ENCODE assay signal across 7 mouse cellular contexts in the genomic region with DNA sequence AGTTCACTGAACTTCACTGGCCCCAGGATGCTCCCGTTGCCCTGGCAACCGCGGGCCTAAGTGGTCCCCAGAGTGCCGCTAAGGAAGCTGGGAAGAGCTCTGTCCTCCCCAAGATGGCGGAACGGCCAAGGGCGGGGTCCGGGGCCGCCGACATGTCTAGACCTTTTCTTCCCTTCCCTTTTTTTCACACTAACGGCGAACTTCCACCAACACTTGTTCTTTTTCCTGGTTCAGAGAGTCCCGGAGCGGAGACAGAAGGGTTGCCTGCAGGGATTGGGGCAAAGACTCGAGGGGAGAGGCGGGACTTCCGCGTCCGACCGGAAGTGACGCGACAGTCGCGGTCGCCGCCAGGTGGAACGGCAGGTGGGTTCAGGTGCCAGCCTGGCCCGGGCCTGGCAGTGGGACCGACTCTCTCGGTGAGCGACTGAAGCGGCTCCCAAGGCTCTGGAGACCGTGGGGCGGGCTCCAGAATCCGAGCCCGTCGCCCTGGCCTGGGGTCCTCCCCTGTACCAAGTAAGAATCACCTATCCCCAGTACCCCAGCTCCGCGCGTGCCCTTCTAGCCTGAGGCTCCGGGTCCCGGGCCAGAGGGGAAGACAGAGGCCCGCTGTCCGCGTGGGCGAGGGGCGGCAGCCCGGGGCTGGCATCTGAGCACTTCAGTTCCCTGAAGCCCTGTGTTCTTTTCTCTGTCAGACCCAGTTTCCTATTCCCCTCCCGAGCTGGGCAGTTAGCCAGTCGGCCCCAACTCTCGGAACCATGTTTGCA. TPM values are rescaled to one million over a fixed set of nuclear protein-coding genes. Genes with fewer than 3 reads are reported as not detected.
A peak's percentile ranks its signal among the peaks of the same experiment; 100 is the strongest.
DNase-seq lines count a peak whose midpoint lies in the region; ATAC-seq lines count a peak whose summit lies in the region.

A gene (plus strand): TSS at position 116 of the 764 bp plus-strand sequence.
A gene (plus strand): TSS at position 334 of the 764 bp plus-strand sequence.

- peak within 1 kb of the TSS; percentile 96 for H3K27ac ChIP-seq in embryonic facial prominence, embryonic 10.5 days (replicated peaks)
- peak within 1 kb of the TSS; percentile 93 for H3K27ac ChIP-seq in limb, embryonic 11.5 days (replicated peaks; ENCODE audit: low read depth, low read length)
- H3K27ac ChIP-seq in midbrain, embryonic 14.5 days (replicated peaks; ENCODE audit: low read depth, low read length), result peak within 1 kb of the TSS; percentile 98

- no peaks in the 10 kb centered on the region for H3K9me3 ChIP-seq in embryonic facial prominence, embryonic 10.5 days
- H3K9me3 ChIP-seq in limb, embryonic 11.5 days (ENCODE audit: control insufficient read depth, low read length), result no peaks in the 10 kb centered on the region
- H3K9me3 ChIP-seq in midbrain, embryonic 14.5 days (ENCODE audit: control insufficient read depth, low read length), result no peaks in the 10 kb centered on the region

- no peaks in the 10 kb centered on the region for H3K27me3 ChIP-seq in embryonic facial prominence, embryonic 10.5 days (replicated peaks; ENCODE audit: low read depth, poor library complexity, severe bottlenecking)
- no peaks in the 10 kb centered on the region for H3K27me3 ChIP-seq in limb, embryonic 11.5 days (ENCODE audit: control insufficient read depth, insufficient read depth, low read length)
- H3K27me3 ChIP-seq in midbrain, embryonic 14.5 days (ENCODE audit: control insufficient read depth, insufficient read depth, low read length), result no peaks in the 10 kb centered on the region

- peak; percentile 91 for DNase-seq in adrenal gland, postnatal 10 days
- peak; percentile 93 for DNase-seq in embryonic facial prominence, embryonic 10.5 days (ENCODE audit: low spot score)
- peak; percentile 99 for DNase-seq in heart, adult 11 months
- DNase-seq in kidney, adult 18-20 months, result peak; percentile 94
- peak; percentile 92 for DNase-seq in limb, embryonic 11.5 days (ENCODE audit: low spot score)
- DNase-seq in midbrain, embryonic 14.5 days, result peak; percentile 95
- DNase-seq in spleen, adult 18-20 months, result peak; percentile 82 to 86

- ATAC-seq in limb, embryonic 11.5 days (ENCODE audit: insufficient number of reproducible peaks, low FRiP score, low TSS enrichment, low read depth), result peak; percentile 83
- peak; percentile 91 for ATAC-seq in midbrain, embryonic 14.5 days (ENCODE audit: low FRiP score, low TSS enrichment)

- 2% methylated on average over 51 of the region's 51 CpGs for WGBS in embryonic facial prominence, embryonic 10.5 days
- WGBS in limb, embryonic 11.5 days, result 2% methylated on average over 51 of the region's 51 CpGs
- WGBS in midbrain, embryonic 14.5 days, result 1% methylated on average over 51 of the region's 51 CpGs

- H3K36me3 ChIP-seq in embryonic facial prominence, embryonic 10.5 days (replicated peaks), result peaks cover 31% of the 10 kb centered on the region
- no peaks in the 10 kb centered on the region for H3K36me3 ChIP-seq in limb, embryonic 11.5 days (ENCODE audit: control insufficient read depth, insufficient read depth, low read length)
- peaks cover 23% of the 10 kb centered on the region for H3K36me3 ChIP-seq in midbrain, embryonic 14.5 days (ENCODE audit: control insufficient read depth, insufficient read depth, low read length)

- peak within 1 kb of the TSS; percentile 82 for H3K9ac ChIP-seq in limb, embryonic 11.5 days (ENCODE audit: low read length)
- H3K9ac ChIP-seq in midbrain, embryonic 14.5 days (replicated peaks; ENCODE audit: low read length), result peak within 1 kb of the TSS; percentile 93

- peak within 1 kb of the TSS; percentile 82 for H3K4me3 ChIP-seq in embryonic facial prominence, embryonic 10.5 days
- peak within 1 kb of the TSS; percentile 94 for H3K4me3 ChIP-seq in limb, embryonic 11.5 days (ENCODE audit: low read depth, low read length)
- peak within 1 kb of the TSS; percentile 85 for H3K4me3 ChIP-seq in midbrain, embryonic 14.5 days (replicated peaks; ENCODE audit: low read depth, low read length)

- H3K4me2 ChIP-seq in limb, embryonic 11.5 days (ENCODE audit: low read depth, severe bottlenecking), result peak within 1 kb of the TSS; percentile 98
- peak within 1 kb of the TSS; percentile 97 for H3K4me2 ChIP-seq in midbrain, embryonic 14.5 days (ENCODE audit: low read length)

- peaks cover 30% of the 10 kb centered on the region for H3K4me1 ChIP-seq in embryonic facial prominence, embryonic 10.5 days
- H3K4me1 ChIP-seq in limb, embryonic 11.5 days (ENCODE audit: control insufficient read depth, insufficient read depth, low read length), result peaks cover 13% of the 10 kb centered on the region
- peaks cover 18% of the 10 kb centered on the region for H3K4me1 ChIP-seq in midbrain, embryonic 14.5 days (ENCODE audit: control insufficient read depth, insufficient read depth, low read length)

RNA-seq across cellular contexts. Expression of the first gene that starts in this region (rescaled TPM):
- 10 to 100 TPM; 18.9 to 28.4 TPM for total RNA-seq in adrenal gland, postnatal 10 days (2021)
- polyA plus RNA-seq in embryonic facial prominence, embryonic 10.5 days (2016; fragmentation: Nextera tagmentation; extraction: Ambion mirVana), result 45.6 and 50.1 TPM in 2 replicates
- polyA plus RNA-seq in limb, embryonic 11.5 days (2014; fragmentation: Nextera tagmentation; extraction: Ambion mirVana), result 23.6 and 25.0 TPM in 2 replicates
- polyA plus RNA-seq in midbrain, embryonic 14.5 days (2014; fragmentation: Nextera tagmentation; extraction: Ambion mirVana), result 47.7 and 74.3 TPM in 2 replicates

RNA-seq across cellular contexts. Expression of the second gene that starts in this region (rescaled TPM):
- under 1 TPM; 0.24 to 0.45 TPM for total RNA-seq in adrenal gland, postnatal 10 days (2021)
- polyA plus RNA-seq in embryonic facial prominence, embryonic 10.5 days (2016; fragmentation: Nextera tagmentation; extraction: Ambion mirVana), result 0.29 and 0.35 TPM in 2 replicates
- polyA plus RNA-seq in limb, embryonic 11.5 days (2014; fragmentation: Nextera tagmentation; extraction: Ambion mirVana), result 0.43 and 0.47 TPM in 2 replicates
- 1.6 TPM in 2 replicates for polyA plus RNA-seq in midbrain, embryonic 14.5 days (2014; fragmentation: Nextera tagmentation; extraction: Ambion mirVana)

Comparison
In these comparisons a context has a peak if more than half of its experiments do, and no peak if none do; other contexts are left out.
1. Peak in every context shown above with its lines: DNase-seq, ATAC-seq, H3K4me3 ChIP-seq and H3K27ac ChIP-seq.